Mouse (Mus musculus) hindlimb bud, embryonic 11.5 days (tissue): ENCODE measurements around the gene Gpr179.
A peak's percentile ranks its signal among the peaks of the same experiment; 100 is the strongest.

Experiments used
- DNase-seq: peaks from one replicate; pipeline ENCODE4 v3.0.0-alpha.2; 2012; ENCODE audit warnings: low read depth, low spot score; ENCODE audit errors: extremely low spot score

Gene Gpr179

DNA sequence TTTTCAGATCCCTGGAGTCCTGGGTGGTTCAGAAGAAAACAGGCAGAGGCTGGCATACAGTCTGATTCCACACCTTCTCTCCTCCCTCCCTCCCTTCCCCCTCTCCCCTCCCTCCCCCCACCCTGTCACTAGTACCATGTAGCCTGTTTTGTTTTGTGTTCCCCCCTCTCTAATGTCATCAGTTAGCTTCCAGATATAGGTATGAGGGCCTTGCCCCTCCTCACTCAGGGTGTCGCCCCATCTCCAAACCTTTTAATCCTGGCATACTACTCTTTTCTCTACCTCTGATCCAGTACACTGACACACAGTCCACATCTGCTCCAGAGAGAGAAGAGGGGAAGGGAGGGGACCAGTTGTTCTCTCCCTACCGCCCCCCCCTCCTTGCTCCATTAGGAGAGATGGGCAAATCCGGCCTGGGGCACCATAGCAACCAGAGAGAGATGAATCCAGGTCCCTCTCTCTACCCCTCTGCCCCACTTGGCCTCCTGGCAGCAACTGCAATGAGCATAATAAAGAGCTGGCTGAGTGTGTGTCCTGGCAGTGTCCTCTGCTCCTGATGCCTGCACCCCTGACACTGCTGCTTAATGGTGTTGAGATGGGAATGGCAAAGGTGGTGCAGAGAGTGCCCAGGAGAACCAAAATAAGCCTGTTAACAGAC, at the start of gene Gpr179:
Gene Gpr179, minus strand, starts transcription at position 51 of the 658 bp plus-strand sequence.
- no peak for DNase-seq

DNA sequence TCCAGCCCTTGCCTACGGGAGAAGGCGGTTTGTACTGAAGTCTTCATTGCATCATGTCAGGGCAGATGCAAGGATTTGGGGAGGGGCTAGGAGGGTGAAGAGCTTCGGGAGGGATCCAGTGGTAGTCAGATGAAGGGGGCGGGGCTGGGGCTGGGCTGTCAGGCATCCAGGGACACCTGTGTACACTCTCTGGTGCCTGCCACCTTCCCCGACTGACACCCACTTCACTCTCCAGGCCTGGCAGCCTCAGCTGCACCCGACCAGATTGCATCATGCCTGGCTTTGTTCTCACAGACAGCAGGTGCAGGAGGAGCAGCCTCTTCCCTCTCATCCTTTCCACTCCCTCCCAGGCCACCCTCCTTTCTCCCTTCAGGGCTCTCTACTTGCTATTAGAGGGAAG, 49.2 kb upstream of the Gpr179 start:
- DNase-seq = no peak

DNA sequence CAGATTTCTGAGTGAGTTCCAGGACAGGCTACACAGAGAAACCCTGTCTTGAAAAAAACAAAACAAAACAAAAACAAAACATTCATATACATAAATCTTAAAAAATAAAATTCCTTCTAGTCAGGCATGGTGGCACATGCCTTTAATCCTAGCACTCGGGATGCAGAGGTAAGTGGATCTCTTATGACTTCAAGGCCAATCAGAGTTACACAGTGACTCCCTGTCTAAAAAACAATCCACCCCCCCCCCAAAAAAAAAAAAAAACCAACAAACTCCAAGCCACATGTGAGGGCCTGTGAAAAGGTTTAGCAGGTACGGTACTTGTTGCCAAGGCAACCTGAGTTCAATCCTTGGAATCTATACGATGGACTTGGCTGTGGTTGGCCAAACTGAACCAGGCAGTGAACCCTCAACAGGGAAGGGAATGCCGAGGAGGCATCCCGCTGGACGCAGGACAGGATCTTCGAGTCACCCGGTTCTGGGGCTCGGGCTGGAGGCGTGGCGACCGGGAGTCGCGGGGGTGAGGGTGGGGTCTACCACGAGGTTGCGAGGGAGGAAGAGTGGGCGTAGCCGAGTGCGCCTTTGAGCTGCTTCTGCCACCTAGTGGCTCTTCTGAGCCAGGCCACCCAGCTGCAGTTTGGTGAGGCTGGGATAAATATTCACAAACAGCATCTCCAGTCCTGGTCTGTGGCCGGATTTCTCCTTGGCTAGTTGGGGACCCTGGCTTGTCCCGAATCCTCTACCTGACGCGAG, 48.3 kb upstream of the Gpr179 start:
- DNase-seq = peak; percentile 72

DNA sequence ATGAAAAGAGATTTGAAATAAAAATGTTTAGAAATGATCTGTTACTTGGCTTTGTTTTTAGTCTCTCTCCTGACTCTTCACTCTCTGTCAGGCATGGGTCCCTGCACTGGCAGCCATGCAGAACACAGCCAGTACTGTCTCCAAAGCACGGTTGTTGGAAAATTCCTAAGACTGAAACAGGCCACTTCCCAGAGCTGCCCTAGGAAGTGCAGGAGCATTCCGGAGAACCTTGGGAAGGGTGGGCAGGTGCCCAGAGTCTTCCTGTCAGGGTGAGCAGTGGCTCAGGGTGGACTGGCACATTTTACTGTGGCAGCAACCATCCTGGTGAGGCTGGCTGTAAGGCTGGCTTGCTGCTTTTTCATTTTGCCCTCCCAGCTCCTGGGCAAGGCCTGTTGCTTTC, 46.6 kb upstream of the Gpr179 start:
- no peak for DNase-seq

DNA sequence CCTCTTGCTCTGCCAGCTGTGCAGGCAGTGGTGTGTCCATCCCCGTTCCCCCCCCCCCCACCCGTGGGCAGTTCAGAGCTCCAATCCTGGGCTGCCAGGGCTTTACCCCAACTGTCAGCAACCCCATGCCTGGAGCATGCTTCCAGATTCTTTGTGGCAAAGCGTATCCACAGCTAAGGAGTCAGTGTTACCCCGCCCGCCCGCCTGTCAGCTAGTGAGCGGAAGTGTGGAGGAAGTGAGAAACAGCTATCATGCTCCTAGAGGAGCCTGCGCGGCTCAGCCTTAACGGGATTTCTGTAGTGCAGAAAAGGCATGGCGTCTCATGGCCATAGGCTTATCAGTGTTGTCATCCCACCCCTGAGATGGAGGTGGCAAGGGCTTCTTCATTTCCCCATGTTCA, 42.3 kb upstream of the Gpr179 start:
- DNase-seq = no peak

DNA sequence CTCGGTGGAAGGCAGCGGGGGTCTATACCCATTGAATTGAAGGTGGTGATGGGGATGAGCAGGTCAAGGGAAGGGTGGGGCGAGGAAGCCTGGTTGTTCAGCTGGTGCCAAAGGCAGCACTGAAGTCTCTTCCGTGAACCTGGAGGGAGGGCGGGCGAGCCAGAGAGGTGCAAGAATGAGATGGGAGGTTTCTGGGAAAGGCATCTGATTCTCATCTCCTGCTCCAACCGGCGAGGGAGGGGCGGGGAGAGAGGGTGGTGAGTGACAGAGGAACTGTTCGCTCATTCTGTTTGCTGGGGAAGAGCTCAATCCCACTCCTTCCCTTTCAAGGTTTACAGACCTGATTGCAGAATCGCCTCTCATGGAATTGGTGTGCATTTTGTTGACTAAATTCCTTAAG, 41.8 kb upstream of the Gpr179 start:
- no peak for DNase-seq

DNA sequence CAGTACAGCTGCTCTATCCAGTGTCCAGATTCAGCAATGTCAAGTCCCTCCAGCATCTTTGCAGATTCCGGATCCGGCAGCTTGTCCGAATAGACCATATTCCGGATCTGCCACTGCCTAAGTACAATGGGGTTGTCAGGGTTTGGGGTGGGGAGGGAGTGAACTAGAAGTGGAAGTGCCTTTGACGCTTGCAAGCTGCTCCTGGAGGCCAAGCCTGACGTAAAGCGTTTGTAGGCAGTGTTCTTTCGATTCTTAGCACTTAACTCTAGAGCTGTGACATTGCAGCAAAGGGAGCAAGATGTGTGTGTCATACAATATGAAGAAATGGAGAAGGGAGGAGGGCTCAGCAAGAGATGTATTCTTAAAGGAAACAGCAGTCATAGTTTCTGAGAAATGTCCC, 37.2 kb upstream of the Gpr179 start:
- no peak for DNase-seq

DNA sequence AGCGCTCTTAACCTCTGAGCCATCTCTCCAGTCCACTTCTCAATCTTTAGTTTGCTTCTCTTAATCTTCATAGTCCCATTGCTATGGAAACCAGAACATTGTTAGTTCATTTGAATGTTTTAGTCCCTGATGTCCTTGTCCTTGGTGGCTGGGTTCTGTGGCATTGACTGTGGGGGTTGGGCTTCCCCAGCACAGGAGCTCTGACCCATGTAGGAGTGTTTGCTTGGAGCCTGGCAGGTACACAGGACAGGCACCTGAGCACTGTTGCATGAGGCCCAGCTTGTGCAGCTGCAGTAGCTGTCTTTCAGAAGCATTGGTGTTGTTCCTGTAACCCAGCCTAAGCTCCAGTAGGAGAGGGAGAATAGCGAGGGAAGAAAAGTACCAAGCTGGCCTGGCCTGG, 35.9 kb upstream of the Gpr179 start:
- no peak for DNase-seq

DNA sequence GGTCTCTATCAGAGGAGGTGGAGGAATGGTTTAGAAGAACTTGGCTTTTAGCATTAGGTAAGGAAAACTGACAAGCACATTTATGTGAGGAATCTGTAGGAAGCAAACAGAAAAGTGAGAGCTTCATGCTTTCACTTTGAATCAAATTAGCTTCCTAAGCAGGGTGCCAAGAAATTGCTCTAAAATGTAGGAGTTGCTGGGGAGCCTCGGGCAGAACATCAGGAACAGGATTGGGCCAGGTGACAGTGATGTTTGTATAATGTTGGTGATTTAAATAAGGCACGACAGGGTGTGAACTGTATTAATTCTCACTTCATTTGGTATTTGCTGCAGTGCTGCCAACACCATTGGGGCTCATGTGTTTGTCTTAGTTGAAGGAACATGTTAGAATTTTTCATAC, 31.9 kb upstream of the Gpr179 start:
- no peak for DNase-seq

DNA sequence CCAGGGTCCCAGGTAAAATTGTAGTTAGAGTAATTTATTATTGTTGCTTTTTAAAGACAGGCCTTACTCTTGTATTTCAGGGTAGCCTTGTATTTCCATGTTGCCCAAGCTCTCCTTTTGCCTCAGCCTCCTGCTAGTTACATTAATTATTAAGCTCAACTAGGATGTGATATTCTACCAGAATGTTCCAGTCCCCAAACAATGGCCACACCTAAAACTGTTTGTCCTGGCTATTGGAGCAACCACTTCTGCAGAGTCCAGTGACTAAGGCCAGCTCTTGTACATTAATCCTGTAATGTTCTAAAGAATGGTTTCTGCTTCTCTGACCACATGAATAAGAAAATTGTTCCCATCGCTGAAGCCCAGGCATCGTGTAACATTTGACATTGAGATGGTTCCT, 31.1 kb upstream of the Gpr179 start:
- no peak for DNase-seq

DNA sequence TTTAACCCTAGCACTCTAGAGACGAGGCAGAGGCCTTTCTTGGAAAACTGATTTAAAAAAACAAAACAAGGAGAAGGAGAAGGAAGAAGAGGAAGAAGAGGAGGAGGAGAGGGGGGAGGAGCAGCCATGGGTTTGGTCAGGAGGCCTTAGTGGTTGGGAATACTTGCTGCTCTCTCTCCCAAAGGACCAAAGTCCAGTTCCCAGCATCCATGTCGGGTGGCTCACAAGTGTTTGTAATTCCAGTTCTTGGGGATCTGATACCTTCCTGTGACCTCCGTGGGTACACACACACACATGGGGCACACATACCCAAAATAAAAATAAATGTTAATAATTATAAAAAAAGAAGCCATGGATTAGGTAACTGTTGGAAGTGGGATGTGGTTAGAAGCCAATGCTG, 28.2 kb upstream of the Gpr179 start:
- DNase-seq = no peak

DNA sequence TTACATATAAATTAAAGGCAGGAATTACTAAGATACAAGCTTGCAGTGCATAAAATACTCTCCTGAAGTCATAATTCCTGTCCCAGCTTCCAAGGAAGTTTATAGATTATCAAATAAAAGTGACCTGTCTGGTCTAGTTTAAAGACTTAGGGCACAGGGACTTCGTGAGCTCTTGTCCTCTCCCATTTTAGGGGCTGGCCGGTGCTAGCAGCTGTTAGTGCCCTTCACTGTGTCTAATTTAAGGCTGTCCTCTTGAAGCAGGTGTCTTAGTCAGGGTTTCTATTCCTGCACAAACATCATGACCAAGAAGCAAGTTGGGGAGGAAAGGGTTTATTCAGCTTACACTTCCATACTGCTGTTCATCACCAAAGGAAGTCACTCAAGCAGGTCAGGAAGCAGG, 21.5 kb upstream of the Gpr179 start:
- DNase-seq = no peak

DNA sequence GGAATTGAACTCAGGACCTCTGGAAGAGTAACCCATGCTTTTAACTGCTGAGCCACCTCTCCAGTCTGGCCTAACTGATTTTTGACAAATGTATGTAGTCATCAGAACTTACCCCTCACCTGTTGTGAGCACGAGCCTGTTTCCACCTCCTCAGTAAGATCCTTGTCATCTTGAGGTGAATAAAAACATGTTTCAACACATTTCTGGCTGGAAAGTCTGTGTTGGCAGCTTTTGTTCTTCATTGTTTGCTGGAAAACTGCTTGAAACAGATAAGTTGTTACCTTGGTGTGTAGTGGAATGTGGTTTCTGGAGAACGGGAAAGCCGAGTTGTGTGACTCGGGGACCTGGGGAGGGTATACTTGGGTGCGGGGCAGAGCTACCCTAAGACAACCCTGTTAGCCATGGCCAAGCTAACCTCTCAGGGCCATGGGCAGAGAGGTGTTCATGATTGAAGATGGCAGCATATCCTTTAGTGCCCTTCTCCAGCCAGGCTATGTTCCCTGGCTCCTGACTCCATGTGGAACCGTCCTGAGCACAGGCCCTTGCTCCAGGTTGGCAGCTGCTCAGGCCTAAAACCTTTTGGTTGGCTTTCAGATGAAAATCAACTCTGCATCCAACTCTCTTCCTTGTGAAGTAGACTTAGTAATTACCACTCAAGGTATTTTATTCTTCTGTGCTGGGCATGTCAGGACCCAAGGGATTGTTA, 20.4 kb upstream of the Gpr179 start:
- no peak for DNase-seq

DNA sequence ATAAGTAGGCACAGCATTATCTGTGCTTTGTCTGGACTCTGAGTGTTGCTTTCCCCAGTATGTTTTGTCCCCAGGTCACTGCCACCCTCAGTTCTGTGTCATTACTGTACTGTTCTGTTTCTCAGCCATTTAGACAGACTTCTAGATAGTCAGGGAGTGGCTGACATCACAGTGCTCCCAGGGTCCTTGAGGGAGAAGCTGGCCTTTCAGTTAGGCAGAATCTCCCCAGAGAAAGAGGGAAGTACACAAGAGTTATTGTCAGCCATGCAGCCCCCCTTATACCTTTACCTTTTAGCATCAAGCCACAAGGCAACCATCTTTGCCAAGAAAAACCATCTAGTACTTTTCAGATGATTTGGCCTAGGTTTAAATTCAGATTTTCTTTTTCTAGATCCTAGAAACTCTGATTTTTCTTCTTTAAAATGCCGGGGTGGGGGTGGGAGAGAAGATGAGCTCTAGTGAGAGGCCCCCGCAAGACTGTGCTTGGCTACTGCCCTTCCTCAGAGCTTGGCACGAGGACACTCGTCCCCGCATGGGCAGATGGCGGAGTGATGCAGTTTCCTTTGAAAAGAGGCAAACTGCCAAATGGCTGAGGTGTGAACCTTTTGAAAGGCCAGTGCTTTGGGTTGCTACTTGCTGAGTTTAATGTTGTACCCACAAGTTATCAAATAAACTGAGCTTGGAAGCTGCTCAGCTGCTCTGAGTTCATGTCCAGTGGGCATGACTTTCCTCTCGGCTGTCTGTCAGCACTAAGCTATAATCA, 18.6 kb upstream of the Gpr179 start:
- no peak for DNase-seq

DNA sequence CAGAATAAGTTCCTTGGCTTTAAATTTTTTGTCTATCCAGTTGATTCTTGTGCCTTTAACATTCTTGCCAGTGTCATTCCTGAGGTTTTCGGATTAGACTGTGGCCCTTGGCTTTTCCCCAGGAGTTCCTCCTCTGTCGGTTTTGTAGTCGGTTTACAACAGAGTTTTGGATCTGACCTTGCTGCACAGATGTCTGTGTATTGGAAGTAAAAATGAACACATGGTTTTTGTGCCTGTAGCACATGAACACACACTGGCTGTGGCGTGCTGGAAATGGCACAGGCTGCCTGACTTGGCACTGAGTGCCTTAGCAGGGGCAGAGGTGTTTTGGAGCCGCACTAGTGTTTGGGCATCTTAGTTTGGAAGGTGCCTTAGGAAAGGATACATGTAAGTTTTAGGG, 16.6 kb upstream of the Gpr179 start:
- DNase-seq = no peak

DNA sequence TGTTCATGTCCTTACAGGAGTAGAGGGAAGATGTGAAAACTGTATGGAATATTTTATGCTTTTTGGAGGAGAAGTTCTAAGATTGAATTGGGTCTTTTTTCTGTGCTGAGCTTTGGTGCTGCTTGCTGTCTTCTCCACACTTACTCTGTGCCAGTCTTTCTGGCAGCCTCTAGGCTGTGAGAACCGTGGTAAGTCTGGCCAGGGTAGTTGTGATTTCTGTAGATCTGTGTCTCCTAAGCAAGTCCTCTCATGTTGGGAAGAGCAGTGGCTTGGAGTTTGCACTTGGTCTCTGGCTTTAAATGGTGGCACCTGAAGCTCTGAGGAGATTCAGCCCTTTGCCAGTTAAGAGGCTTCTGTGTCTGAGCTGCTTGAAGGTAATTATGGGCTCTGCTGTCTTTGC, 13.7 kb upstream of the Gpr179 start:
- no peak for DNase-seq

DNA sequence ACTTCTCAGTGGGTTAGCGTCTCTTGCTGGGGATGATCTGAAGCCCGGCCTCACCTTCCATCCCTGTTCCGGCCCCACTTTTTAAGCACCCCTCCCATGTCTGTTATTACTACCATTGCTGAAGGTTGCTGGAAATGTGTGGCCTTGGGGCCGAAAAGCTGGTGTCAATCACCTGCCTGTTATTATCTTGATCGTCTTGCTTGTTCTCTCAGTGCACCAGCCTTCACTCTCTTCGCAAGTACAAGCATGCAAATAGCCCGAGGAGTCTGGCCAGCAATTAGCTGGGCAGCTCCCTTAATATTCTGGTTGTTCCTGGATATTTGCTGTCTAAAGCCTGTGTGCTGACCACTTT, 11.7 kb upstream of the Gpr179 start:
- no peak for DNase-seq

DNA sequence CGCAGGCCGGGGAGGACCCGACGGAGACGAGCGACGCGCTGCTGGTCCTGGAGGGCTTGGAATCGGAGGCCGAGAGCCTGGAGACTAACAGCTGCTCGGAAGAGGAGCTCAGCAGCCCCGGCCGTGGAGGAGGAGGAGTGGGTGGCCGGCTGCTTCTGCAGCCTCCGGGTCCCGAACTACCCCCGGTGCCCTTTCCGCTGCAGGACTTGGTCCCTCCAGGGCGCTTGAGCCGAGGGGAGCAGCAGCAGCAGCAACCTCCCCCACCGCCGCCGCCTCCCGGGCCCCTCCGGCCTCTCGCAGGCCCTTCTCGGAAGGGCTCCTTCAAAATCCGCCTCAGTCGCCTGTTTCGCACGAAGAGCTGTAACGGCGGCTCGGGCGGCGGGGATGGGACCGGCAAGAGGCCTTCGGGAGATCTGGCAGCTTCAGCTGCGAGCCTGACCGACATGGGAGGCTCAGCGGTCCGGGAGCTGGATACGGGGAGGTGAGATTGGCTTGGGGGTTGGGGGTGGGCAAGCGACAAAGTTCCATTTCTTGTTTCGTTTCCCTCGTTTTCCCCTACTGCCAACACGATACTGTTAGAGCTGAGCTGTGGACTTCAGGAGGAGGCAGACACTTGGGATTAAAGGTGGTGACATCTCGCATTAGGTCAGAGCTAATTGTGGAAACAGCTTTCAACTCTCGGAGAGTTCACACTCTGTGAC, 11.2 kb upstream of the Gpr179 start:
- no peak for DNase-seq

DNA sequence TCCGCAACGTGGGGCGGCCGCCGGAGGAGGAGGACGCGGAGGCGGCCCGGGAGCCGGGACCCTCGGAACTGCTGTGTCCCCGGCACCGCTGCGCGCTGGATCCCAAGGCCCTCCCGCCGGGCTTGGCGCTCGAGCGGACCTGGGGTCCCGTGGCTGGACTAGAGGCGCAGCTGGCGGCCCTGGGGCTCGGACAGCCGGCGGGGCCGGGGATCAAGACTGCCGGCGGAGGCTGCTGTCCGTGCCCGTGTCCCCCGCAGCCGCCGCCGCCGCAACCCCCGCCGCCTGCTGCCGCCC, 10.7 kb upstream of the Gpr179 start:
- no peak for DNase-seq

DNA sequence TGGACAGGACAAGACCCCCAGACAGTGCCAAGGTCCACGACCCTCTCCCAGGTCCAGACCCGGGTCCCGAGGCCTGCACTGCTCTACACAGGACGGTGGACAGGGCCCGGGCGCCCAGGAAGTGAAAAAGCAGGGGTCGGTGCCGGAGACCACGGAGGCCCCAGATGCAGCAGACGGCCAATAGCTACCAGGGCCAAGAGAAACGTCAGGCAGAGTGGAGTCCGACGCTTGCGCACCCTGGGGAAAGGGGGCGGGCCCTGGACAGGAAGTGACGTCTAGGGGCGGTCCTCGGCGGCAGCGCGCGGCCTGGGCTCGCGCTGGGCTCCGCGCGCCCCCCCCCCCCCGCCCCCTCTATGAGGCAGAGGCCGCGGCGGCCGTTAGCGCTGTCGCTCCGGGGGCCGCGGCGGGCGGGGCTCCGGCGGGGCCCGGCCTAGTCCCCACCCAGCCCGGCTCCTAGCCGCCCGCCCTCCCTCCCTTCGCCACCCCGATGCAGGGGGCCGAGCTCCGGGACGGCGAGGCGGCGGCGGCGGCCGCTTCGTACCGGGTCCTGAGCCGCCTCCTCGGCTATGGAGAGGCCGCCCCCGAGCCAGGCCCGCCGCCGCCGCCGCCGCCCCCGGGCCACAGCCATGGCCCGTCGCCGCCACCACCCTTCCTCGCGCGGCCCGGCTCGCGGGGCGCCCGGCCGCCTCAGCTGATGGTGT, 10.2 kb upstream of the Gpr179 start, which contains the start of gene Socs7:
Gene Socs7, plus strand, starts transcription at position 604 of the 701 bp plus-strand sequence.
- DNase-seq = peak; percentile 33
